In genomic region chr10:39028403-39028802, GRCm38 (mm10) we compare ENCODE assay signal across 20 mouse cellular contexts.
DNase-seq lines count a peak whose midpoint lies in the region; ATAC-seq and TF ChIP-seq lines count a peak whose summit lies in the region.
"Had no signal": no experiment of that assay in that cellular context is flagged by ENCODE, and none has a peak within 500 bp of the region (broad histone marks: within the 10 kb centered on the region; RNA-seq: fewer than 3 reads in every experiment).

No protein-coding gene starts in this region.

- intact Hi-C loops in left cerebral cortex, postnatal 10 days (cut with DNase I): no loop called here

- DNase-seq in hindbrain, postnatal 0 days (ENCODE audit: low spot score): peak; percentile 45
- no peak for DNase-seq in hindbrain, embryonic 14.5 days (ENCODE audit: low spot score)
- DNase-seq in embryonic facial prominence, embryonic 10.5 days (ENCODE audit: low spot score): no peak
- peak; percentile 31 to 51 for DNase-seq in left cerebral cortex, postnatal 10 days (ENCODE audit: extremely low spot score in 1 of 2, low spot score in 2 of 2)
- DNase-seq in layer of hippocampus, adult 9-10 months (ENCODE audit: low spot score): no peak
- no peak for DNase-seq in Muller cell, postnatal 12 days (ENCODE audit: inconsistent ontology term)
- DNase-seq: adrenal gland, adult 8-10 months; cerebellum, postnatal 10 days; gastrocnemius, postnatal 10 days; heart, adult 18-20 months; heart, postnatal 4 days; layer of hippocampus, postnatal 36 days; liver, embryonic 13.5 days; lung, postnatal 4 days; thymus, postnatal 25 days had no signal

- H3K4me1 ChIP-seq in hindbrain, postnatal 0 days (ENCODE audit: insufficient read depth, low read length): 0 out of 2 replicates have a peak, but pooled peaks cover 7% of the 10 kb centered on the region
- 0 out of 2 replicates have a peak, but pooled peaks cover 4% of the 10 kb centered on the region for H3K4me1 ChIP-seq in hindbrain, embryonic 14.5 days (replicated peaks; ENCODE audit: control insufficient read depth, insufficient read depth, low read length)
- H3K4me1 ChIP-seq in embryonic facial prominence, embryonic 10.5 days: peaks cover 40% of the 10 kb centered on the region
- peaks cover 10% of the 10 kb centered on the region for H3K4me1 ChIP-seq in midbrain, embryonic 16.5 days (ENCODE audit: control insufficient read depth, insufficient read depth, low read length)
- H3K4me1 ChIP-seq: liver, embryonic 13.5 days; lung, embryonic 15.5 days had no signal

- no peaks in the 10 kb centered on the region for H3K36me3 ChIP-seq in hindbrain, postnatal 0 days (ENCODE audit: insufficient read depth, low read length)
- H3K36me3 ChIP-seq in hindbrain, embryonic 14.5 days (replicated peaks; ENCODE audit: control insufficient read depth, insufficient read depth): no peaks in the 10 kb centered on the region
- H3K36me3 ChIP-seq in embryonic facial prominence, embryonic 10.5 days (replicated peaks): peaks cover 8% of the 10 kb centered on the region
- no peaks in the 10 kb centered on the region for H3K36me3 ChIP-seq in midbrain, embryonic 16.5 days (ENCODE audit: control insufficient read depth, insufficient read depth, low read length)
- H3K36me3 ChIP-seq: liver, embryonic 13.5 days had no signal

- TF ChIP-seq CTCF in hindbrain, postnatal 0 days (IDR thresholded peaks at IDR 0.05; ENCODE audit: low read depth): no peak

- H3K9me3 ChIP-seq in hindbrain, postnatal 0 days (ENCODE audit: low read length): no peaks in the 10 kb centered on the region
- no peaks in the 10 kb centered on the region for H3K9me3 ChIP-seq in hindbrain, embryonic 14.5 days (ENCODE audit: control insufficient read depth, low read length)
- H3K9me3 ChIP-seq in embryonic facial prominence, embryonic 10.5 days: peaks cover 2% of the 10 kb centered on the region; the same call in 1 of the 2 replicates
- H3K9me3 ChIP-seq in midbrain, embryonic 16.5 days (replicated peaks; ENCODE audit: control insufficient read depth, low read length, poor library complexity, severe bottlenecking): no peaks in the 10 kb centered on the region
- H3K9me3 ChIP-seq: embryonic facial prominence, embryonic 15.5 days; limb, embryonic 13.5 days; liver, embryonic 13.5 days; lung, embryonic 15.5 days had no signal

- no peak overlapping the region for H3K9ac ChIP-seq in hindbrain, postnatal 0 days (replicated peaks; ENCODE audit: low read length)
- no peak overlapping the region for H3K9ac ChIP-seq in hindbrain, embryonic 14.5 days
- H3K9ac ChIP-seq in midbrain, embryonic 16.5 days (ENCODE audit: low read depth, low read length): no peak overlapping the region
- H3K9ac ChIP-seq: embryonic facial prominence, embryonic 15.5 days; limb, embryonic 13.5 days; liver, embryonic 13.5 days; lung, embryonic 15.5 days had no signal

- no peak overlapping the region for H3K4me2 ChIP-seq in hindbrain, postnatal 0 days (ENCODE audit: low read depth, low read length)
- H3K4me2 ChIP-seq in hindbrain, embryonic 14.5 days (replicated peaks): no peak overlapping the region
- no peak overlapping the region for H3K4me2 ChIP-seq in midbrain, embryonic 16.5 days (ENCODE audit: low read length)
- H3K4me2 ChIP-seq: embryonic facial prominence, embryonic 15.5 days; limb, embryonic 13.5 days; liver, embryonic 13.5 days; lung, embryonic 15.5 days had no signal

- no peak overlapping the region for H3K27ac ChIP-seq in hindbrain, postnatal 0 days
- no peak overlapping the region for H3K27ac ChIP-seq in hindbrain, embryonic 14.5 days
- 0 out of 2 replicates have a peak overlapping the region, but pooled peaks have one; percentile 48 for H3K27ac ChIP-seq in embryonic facial prominence, embryonic 10.5 days (replicated peaks)
- H3K27ac ChIP-seq in midbrain, embryonic 16.5 days (ENCODE audit: low read length): no peak overlapping the region
- H3K27ac ChIP-seq: embryonic facial prominence, embryonic 15.5 days; limb, embryonic 13.5 days; liver, embryonic 13.5 days; lung, embryonic 15.5 days had no signal

- no peaks in the 10 kb centered on the region for H3K27me3 ChIP-seq in hindbrain, postnatal 0 days (ENCODE audit: insufficient read depth, low read length)
- no peaks in the 10 kb centered on the region for H3K27me3 ChIP-seq in hindbrain, embryonic 14.5 days (ENCODE audit: control insufficient read depth, insufficient read depth, low read length)
- peaks cover 12% of the 10 kb centered on the region; the same call in 1 of the 2 replicates for H3K27me3 ChIP-seq in embryonic facial prominence, embryonic 10.5 days (replicated peaks; ENCODE audit: low read depth, poor library complexity, severe bottlenecking)
- H3K27me3 ChIP-seq in midbrain, embryonic 16.5 days (ENCODE audit: control insufficient read depth, insufficient read depth, low read depth, low read length): no peaks in the 10 kb centered on the region
- H3K27me3 ChIP-seq: embryonic facial prominence, embryonic 15.5 days; limb, embryonic 13.5 days; liver, embryonic 13.5 days; lung, embryonic 15.5 days had no signal

- no peak overlapping the region for H3K4me3 ChIP-seq in hindbrain, postnatal 0 days (ENCODE audit: low read length)
- H3K4me3 ChIP-seq in hindbrain, embryonic 14.5 days (replicated peaks; ENCODE audit: low read length): no peak overlapping the region
- H3K4me3 ChIP-seq in embryonic facial prominence, embryonic 10.5 days: no peak overlapping the region
- H3K4me3 ChIP-seq in midbrain, embryonic 16.5 days (ENCODE audit: low read depth, low read length): no peak overlapping the region
- H3K4me3 ChIP-seq: embryonic facial prominence, embryonic 15.5 days; limb, embryonic 13.5 days; liver, embryonic 13.5 days; lung, embryonic 15.5 days had no signal

- peak; percentile 58; the same call in 1 of the 2 replicates for ATAC-seq in hindbrain, postnatal 0 days
- no peak for ATAC-seq in hindbrain, embryonic 14.5 days (ENCODE audit: low FRiP score)
- ATAC-seq in midbrain, embryonic 16.5 days: peak; percentile 68
- ATAC-seq: intestine, postnatal 0 days had no signal

- 36% methylated on average over 5 of the region's 5 CpGs for WGBS in hindbrain, postnatal 0 days
- whole genome bisulfite sequencing in hindbrain, embryonic 14.5 days: 37% methylated on average over 5 of the region's 5 CpGs
- WGBS in embryonic facial prominence, embryonic 10.5 days: 74% methylated on average over 5 of the region's 5 CpGs
- 36% methylated on average over 5 of the region's 5 CpGs for WGBS in midbrain, embryonic 16.5 days

Comparison
In these comparisons a context has a peak if more than half of its experiments do, and no peak if none do; other contexts are left out.
1. DNase-seq: peak in hindbrain, postnatal 0 days (single experiment) and left cerebral cortex, postnatal 10 days (2 of 2); none in hindbrain, embryonic 14.5 days (single experiment), embryonic facial prominence, embryonic 10.5 days (single experiment), layer of hippocampus, adult 9-10 months (single experiment) and Muller cell, postnatal 12 days (single experiment).